Mouse (Mus musculus): ENCODE data around the gene Tmem145.

- TF ChIP-seq CTCF (IDR thresholded peaks at IDR 0.05; ENCODE audit: extremely low read depth, insufficient read depth, low read length) (no peak), POLR2A (IDR thresholded peaks at IDR 0.05; ENCODE audit: extremely low read depth, insufficient read depth, low read length) (no peak)
Observed at GRCm38 (mm10) chr7:25334472-25334871, 28.6 kb downstream of the Tmem145 start.
